Mouse (Mus musculus) limb, embryonic 10.5 days (tissue): ENCODE data around the gene C8a. TPM values are rescaled to one million over a fixed set of nuclear protein-coding genes. Genes with fewer than 3 reads are reported as not detected.
A peak's percentile ranks its signal among the peaks of the same experiment; 100 is the strongest.

Experiments used
- DNase-seq: peaks from one replicate; pipeline ENCODE4 v3.0.0-alpha.2; 2017; ENCODE audit warnings: low spot score
- H3K27ac ChIP-seq: fragments of 300-500 bp; sonication (generic); 2 replicates; pipeline ENCODE4 v1.5.1; 2016; ENCODE audit warnings: mild to moderate bottlenecking
- H3K27me3 ChIP-seq: fragments of 300-500 bp; sonication (generic); 2 replicates; pipeline ENCODE4 v1.6.1; 2016; ENCODE audit warnings: low read depth, mild to moderate bottlenecking; ENCODE audit not compliant: poor library complexity, severe bottlenecking
- H3K36me3 ChIP-seq: fragments of 300-500 bp; sonication (generic); 2 replicates; pipeline ENCODE4 v1.6.1; 2016; ENCODE audit warnings: mild to moderate bottlenecking, moderate library complexity
- H3K4me1 ChIP-seq: fragments of 300-500 bp; sonication (generic); 2 replicates; pipeline ENCODE4 v1.6.1; 2016
- H3K4me3 ChIP-seq: fragments of 300-500 bp; sonication (generic); 2 replicates; pipeline ENCODE4 v1.5.1; 2016; ENCODE audit warnings: mild to moderate bottlenecking, moderate library complexity
- H3K9me3 ChIP-seq: fragments of 300-500 bp; sonication (generic); replicated peaks from 2 replicates; pipeline ENCODE4 v1.6.1; 2016; ENCODE audit warnings: mild to moderate bottlenecking
- WGBS: fragments of 180-500 bp; shearing (Covaris S2); methylation state at CpG from one replicate; pipeline ENCODE4 v1.1.7; 2016; 5-methylcytosine and 5-hydroxymethylcytosine counted together
- polyA plus RNA-seq: library from polyadenylated mRNA; unstranded; fragments of >200 nt; fragmentation: Nextera tagmentation; extraction: Ambion mirVana; gene quantifications from 2 replicates; pipeline ENCODE4 v1.2.1, GENCODE M21; 2016

The C8a gene
- not detected in 2 replicates for polyA plus RNA-seq

DNA sequence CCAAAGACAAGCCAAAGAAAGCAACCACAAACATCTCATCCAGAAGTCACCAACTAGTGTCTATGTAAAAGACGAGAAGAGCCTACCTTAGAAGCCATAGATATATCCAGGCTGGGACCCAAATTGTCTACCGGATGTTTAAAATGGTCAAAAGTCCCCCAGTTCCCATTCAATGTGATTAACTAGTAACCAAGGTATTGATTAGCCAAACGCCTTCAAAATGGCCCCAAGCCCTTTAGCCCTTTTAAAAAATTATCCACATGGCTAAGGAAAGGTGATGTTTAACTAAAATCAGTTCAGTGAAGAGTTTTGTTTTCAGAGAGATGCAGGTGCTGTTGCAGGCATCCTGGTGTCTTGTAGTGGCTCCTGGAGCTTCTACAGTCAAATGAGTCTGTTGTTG is at the start of gene C8a:
TSS of gene C8a (minus strand) at position 76 of the 400 bp plus-strand sequence.
- 86% methylated on average over 3 of the region's 3 CpGs for WGBS
- no peak for DNase-seq
- H3K4me3 ChIP-seq, result no peak within 1 kb of the TSS
- no peaks in the 10 kb centered on the region for H3K27me3 ChIP-seq
- no peaks in the 10 kb centered on the region for H3K4me1 ChIP-seq
- no peak within 1 kb of the TSS for H3K27ac ChIP-seq
- no peaks in the 10 kb centered on the region for H3K9me3 ChIP-seq
- no peaks in the 10 kb centered on the region for H3K36me3 ChIP-seq

DNA sequence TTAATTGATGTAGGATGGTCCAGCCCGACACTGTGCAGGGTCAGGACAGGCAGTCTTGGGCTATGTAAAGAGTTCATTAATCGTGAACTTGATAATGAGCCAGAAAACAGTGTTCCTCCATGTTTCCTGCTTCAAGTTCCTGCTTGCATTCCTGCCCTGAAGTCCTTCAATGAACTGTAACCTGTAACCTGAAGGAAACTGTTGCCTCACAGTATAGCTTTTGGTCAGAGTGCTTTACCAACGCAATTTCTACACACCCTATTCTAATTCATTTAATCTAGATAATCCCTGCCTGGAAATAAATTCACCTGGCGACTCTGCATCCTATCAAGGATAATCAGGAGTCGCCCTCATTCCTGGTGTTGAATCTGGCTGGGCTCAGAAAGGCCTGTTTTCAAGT is 49.2 kb upstream of the C8a start:
- Histone ChIP-seq H3K27me3 (no peaks in the 10 kb centered on the region), H3K9me3 (no peaks in the 10 kb centered on the region), H3K27ac (no peak overlapping the region), H3K4me1 (no peaks in the 10 kb centered on the region), H3K36me3 (no peaks in the 10 kb centered on the region), H3K4me3 (no peak overlapping the region)
- no peak for DNase-seq
- WGBS, result 91% methylated on average over 5 of the region's 5 CpGs

DNA sequence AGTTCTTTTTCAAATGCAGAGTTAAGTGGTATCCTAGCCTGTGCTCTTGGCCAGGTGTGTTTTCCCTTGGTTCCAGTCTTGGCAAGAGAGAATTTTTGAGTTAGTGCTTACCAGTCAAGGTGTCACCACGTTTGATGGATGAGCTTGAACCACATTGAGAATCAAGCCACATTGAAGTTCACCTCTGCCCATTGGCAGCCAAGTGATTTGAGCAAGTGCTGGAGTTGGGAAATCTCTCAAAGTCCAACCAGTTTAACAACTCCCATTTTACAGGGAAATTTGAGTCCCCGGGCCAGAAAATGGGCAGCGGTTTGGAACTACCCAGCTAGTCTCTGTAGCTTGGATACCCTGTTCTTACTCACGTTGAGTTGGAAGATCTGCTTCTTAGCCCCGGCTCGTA is 41.8 kb upstream of the C8a start:
- Histone ChIP-seq H3K4me3 (no peak overlapping the region), H3K9me3 (no peaks in the 10 kb centered on the region), H3K4me1 (peaks cover 19% of the 10 kb centered on the region), H3K36me3 (no peaks in the 10 kb centered on the region), H3K27me3 (peaks cover 11% of the 10 kb centered on the region), H3K27ac (no peak overlapping the region)
- DNase-seq, result no peak
- 84% methylated on average over 6 of the region's 6 CpGs for WGBS

DNA sequence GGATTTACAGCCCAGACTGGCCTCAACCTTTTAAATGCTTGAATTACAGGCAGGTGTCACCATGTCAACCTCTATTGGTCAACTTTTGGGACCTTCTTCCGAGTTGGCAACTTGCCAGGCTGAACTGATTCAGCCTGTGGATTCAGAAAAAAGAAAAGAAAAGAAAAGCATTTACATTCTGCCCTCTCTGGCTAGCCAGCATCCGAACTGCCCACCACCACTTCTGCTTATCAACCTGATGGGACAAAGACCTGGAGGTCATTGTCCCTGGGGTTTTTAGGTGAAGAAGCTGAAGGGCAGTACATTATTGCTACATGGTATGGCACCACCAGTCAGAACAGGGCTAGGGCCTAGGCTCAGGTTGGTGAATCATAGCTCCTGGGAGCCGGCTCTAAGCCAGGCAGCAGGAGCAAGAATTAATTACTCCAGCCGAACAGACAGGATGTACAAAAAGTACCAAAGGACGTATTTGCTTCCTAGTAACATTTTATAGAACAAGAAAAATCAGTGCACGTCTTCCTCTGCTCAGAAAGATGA is 38.6 kb upstream of the C8a start:
- H3K27ac ChIP-seq, result no peak overlapping the region
- peaks cover 19% of the 10 kb centered on the region for H3K4me1 ChIP-seq
- 78% methylated on average over 6 of the region's 6 CpGs for WGBS
- no peak for DNase-seq
- no peaks in the 10 kb centered on the region for H3K36me3 ChIP-seq
- no peak overlapping the region for H3K4me3 ChIP-seq
- H3K9me3 ChIP-seq, result no peaks in the 10 kb centered on the region
- H3K27me3 ChIP-seq, result peaks cover 19% of the 10 kb centered on the region

DNA sequence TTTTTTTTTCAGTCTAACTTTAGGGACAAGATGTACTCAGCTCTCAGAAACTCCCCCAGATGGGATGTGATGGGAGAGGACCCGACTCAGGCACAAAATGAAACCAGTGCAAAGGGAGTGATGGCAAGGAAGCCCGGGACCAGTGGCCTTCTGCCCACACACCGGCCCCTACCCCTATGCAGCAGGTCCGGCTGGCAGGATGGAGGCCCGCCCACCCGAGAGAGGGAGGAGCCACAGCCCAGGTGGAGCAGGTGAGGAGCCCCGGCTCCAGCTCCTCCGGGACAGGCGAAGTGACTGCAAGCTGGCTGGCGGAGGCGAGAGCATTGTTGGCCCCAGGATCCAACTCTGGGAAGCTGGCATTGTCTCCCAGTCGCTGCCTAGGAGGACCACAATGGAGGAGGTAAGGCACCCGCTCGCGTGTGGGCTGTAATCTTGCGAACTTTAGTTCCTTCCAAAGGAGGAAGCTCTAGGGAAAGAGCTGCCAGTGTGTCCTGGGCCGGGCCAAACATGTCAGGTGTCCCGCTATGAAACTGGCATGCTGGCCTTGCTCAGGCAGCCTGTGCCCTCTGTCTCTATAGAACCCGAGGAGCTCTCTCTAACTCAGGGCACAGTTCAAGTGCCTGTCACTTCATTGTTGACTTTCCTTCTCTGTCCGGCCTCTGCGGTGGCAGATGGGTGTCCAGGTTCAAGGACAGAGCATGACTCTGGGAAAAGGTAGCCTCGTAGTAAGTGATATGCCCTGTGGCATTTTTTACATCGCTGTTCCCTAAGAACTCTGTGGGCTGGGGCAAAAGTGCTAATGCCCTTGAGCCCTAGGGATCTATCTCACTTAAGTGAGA is 37.3 kb upstream of the C8a start, which contains the start of gene Fyb2:
TSS of gene Fyb2 (plus strand) at position 166 of the 839 bp plus-strand sequence.
- Histone ChIP-seq H3K9me3 (no peaks in the 10 kb centered on the region), H3K36me3 (no peaks in the 10 kb centered on the region), H3K27ac (no peak within 1 kb of the TSS), H3K27me3 (peaks cover 19% of the 10 kb centered on the region), H3K4me3 (peak within 1 kb of the TSS; percentile 22; the same call in 1 of the 2 replicates), H3K4me1 (peaks cover 19% of the 10 kb centered on the region)
- no peak for DNase-seq
- WGBS, result 24% methylated on average over 23 of the region's 23 CpGs

DNA sequence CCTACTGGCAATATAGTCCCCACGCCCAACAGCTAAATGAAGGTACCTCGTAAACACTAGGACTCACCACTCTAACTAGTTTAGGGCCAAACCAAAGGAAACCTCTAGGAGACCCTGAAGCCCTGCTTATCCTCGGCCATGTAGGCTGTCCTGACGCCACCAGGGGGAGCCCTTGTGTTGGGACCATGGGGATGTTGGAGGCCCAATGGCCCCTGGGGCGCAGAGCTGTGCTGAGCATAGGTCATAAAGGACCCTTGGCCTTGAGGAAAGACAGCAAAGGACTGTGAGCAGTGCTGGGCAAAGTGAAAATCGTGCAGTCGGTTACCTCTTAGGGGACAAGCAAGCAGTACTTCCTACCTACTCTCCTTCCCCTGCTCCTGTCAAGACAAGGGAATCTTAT is 35.5 kb upstream of the C8a start:
- Histone ChIP-seq H3K27me3 (peaks cover 19% of the 10 kb centered on the region), H3K4me1 (peaks cover 19% of the 10 kb centered on the region), H3K4me3 (no peak overlapping the region), H3K27ac (no peak overlapping the region), H3K9me3 (no peaks in the 10 kb centered on the region), H3K36me3 (no peaks in the 10 kb centered on the region)
- peak; percentile 88 for DNase-seq
- WGBS, result 24% methylated on average over 7 of the region's 7 CpGs

DNA sequence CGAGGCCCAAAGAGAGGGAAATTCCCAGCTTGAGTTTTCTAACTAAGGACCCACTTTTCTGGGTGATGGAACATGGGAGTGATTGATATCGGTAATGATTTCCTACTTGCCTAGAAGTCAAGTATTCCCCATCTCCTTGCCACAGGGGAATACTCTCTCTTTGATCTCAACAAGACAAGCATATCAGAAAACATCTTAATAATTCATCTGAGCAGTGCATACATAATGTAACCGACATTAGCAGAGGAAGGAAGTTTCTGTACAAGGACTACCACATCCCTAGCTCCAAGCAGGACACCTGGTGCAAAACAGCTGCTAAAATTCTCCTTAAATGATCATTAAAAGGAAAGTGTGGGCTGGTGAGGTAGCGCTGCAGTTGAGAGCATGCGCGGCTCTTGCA is 28.9 kb upstream of the C8a start:
- H3K27me3 ChIP-seq, result no peaks in the 10 kb centered on the region
- no peak overlapping the region for H3K27ac ChIP-seq
- H3K36me3 ChIP-seq, result no peaks in the 10 kb centered on the region
- H3K9me3 ChIP-seq, result no peaks in the 10 kb centered on the region
- no peak overlapping the region for H3K4me3 ChIP-seq
- 86% methylated on average over 6 of the region's 6 CpGs for WGBS
- no peaks in the 10 kb centered on the region for H3K4me1 ChIP-seq
- DNase-seq, result no peak

- Histone ChIP-seq H3K27ac (no peak overlapping the region), H3K4me3 (no peak overlapping the region), H3K4me1 (no peaks in the 10 kb centered on the region), H3K36me3 (no peaks in the 10 kb centered on the region), H3K9me3 (no peaks in the 10 kb centered on the region), H3K27me3 (no peaks in the 10 kb centered on the region)
- WGBS, result 75% methylated on average over 2 of the region's 2 CpGs
- no peak for DNase-seq
Observed at GRCm38 (mm10) chr4:104902836-104903235, 26.6 kb upstream of the C8a start.

DNA sequence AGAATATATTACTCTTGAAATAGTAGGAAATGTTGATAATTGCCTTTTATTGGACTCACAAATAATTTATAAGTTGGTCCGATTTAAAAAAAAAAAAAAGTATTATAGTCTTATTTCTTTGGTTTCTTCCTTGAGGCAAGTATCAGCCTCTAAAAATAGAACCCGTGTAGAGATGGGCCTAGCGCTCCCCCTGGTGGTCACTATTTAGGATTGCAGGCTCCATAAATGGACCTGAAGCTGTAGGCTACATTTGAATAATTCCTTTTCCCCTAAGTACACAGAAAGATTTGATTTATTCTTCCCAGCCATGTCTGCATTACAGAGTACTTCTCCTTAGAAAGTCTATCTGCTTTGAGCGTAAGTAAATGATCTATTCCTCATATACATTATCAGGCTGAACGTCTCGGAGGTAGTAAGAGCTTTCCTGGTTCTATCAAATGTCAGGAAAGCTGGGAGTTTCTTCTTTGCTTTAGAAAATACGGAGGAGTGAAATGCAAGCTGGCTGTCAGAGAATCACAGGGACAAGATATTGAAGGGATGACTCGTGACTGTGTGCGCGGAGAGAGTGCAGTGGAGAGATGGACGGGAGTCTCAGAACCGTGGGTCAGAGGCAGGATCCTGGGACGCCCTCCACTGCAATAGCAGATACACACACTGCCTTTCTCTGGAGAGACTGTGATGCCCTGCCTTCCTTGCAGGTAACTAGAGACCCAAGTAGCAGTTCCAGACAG is 18.0 kb upstream of the C8a start:
- WGBS, result 62% methylated on average over 13 of the region's 13 CpGs
- no peak overlapping the region for H3K27ac ChIP-seq
- H3K4me3 ChIP-seq, result no peak overlapping the region
- H3K27me3 ChIP-seq, result no peaks in the 10 kb centered on the region; the same call in 1 of the 2 replicates
- peak; percentile 69 for DNase-seq
- no peaks in the 10 kb centered on the region for H3K36me3 ChIP-seq
- H3K9me3 ChIP-seq, result no peaks in the 10 kb centered on the region
- no peaks in the 10 kb centered on the region for H3K4me1 ChIP-seq

DNA sequence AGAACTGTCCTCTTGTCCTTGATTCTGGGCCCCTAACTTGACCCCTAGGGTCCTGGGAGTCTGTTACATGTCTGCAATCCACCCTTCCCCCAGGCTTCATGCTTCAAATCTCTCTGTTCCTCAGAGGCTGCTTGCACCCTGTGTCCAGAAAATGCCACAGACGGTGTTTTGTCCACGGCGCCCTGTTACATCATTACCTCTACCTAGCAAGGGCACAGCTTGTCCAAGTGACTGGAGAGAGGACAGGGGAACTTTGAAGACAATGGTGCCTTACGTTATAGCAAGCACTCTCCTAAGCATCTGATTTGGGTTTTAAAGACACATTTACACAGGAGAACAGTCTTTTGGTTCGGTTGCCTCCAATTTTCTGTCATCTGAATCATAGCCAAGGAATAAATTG is 17.4 kb upstream of the C8a start:
- 87% methylated on average over 5 of the region's 5 CpGs for WGBS
- no peaks in the 10 kb centered on the region; the same call in 1 of the 2 replicates for H3K27me3 ChIP-seq

DNA sequence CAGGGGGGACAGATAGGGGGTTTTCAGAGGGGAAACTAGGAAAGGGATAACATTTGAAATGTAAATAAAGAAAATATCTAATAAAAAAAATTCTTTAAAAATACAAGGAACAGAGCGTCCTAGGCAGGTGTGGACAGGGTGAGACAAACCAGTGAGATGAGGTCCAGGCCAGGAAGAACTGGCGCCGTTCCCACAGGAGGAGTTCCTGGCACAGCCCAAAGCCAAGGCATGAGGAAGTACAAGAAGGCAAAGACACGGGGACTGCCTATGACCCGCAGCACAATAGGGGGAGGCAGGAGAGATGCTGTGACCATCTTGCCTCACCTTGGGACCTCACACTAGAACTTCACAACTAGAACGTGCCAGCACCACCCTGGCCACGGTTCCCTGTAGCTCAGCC is 15.5 kb upstream of the C8a start:
- WGBS, result 97% methylated on average over 7 of the region's 7 CpGs
- no peak for DNase-seq
- no peak overlapping the region for H3K4me3 ChIP-seq
- H3K27ac ChIP-seq, result no peak overlapping the region
- H3K27me3 ChIP-seq, result no peaks in the 10 kb centered on the region; the same call in 1 of the 2 replicates
- no peaks in the 10 kb centered on the region for H3K9me3 ChIP-seq
- no peaks in the 10 kb centered on the region for H3K4me1 ChIP-seq
- H3K36me3 ChIP-seq, result no peaks in the 10 kb centered on the region

More for the DNA sequence above, 17.4 kb upstream of the C8a start:
- no peaks in the 10 kb centered on the region for H3K36me3 ChIP-seq
- H3K27ac ChIP-seq, result no peak overlapping the region
- H3K9me3 ChIP-seq, result no peaks in the 10 kb centered on the region
- H3K4me3 ChIP-seq, result no peak overlapping the region
- H3K4me1 ChIP-seq, result no peaks in the 10 kb centered on the region
- DNase-seq, result no peak

DNA sequence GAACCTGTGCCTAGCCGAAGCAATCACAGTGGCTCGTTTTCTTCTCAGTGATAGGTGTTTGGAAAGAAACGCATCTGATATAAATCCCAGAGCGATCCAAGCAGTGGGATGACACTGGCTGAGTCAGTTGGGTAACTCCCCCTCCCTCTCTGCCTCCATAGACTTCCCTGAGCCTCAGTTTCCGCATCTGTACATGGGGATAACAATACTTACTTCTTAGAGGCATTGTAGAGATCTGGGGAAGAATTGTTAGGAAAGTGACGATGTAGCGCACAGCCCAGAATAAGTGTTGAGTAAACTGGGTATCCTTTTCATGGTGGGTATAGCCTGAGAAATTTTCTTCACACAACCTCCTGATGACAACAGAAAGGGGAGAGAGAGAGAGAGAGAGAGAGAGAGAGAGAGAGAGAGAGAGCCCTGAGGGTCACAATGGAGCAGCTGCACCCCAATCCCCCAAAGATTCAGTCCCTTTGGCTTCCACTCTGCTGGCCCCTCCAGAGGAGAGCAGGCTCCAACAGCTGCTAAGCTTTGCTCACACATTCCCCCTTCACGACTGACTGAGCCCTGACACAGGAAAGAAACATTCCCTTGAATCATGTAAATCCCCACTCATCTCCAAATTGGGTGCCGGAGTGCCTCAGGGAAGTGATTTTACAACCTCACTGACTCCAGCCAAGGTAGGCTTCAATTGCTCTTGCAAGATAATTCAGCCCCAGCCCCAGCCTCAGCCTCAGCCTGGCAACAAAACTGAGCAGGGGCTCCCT is 12.5 kb upstream of the C8a start:
- Histone ChIP-seq H3K27ac (no peak overlapping the region), H3K36me3 (no peaks in the 10 kb centered on the region), H3K27me3 (no peaks in the 10 kb centered on the region), H3K4me3 (no peak overlapping the region), H3K9me3 (no peaks in the 10 kb centered on the region), H3K4me1 (peaks cover 5% of the 10 kb centered on the region; the same call in 1 of the 2 replicates)
- no peak for DNase-seq
- WGBS, result 75% methylated on average over 9 of the region's 9 CpGs
